In the genomic region with DNA sequence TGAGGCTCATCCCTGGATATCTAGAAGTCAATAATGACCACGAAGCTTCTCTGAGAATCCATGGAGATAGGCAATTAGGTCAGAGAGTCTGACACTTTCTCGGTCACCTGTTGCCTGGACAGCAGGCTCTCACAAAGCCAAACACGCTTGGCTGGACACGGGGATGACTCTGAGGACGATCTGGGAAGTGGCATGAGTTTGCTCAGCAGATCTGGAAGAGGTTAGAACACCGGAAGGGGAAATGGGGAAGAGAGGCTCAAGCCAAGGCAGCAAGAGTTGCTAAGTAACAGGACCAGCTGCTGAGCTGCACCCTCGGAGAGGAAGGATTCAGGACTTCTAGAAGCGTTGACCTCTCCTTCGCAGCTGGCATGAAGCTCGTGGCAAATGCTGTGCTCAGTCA, we compare ENCODE assay signal across 21 mouse cellular contexts.
DNase-seq lines count a peak whose midpoint lies in the region; ATAC-seq lines count a peak whose summit lies in the region.
"Had no signal": no experiment of that assay in that cellular context is flagged by ENCODE, and none has a peak within 500 bp of the region (broad histone marks: within the 10 kb centered on the region; RNA-seq: fewer than 3 reads in every experiment).

No protein-coding gene starts in this region.

- H3K27me3 ChIP-seq in midbrain, embryonic 10.5 days (ENCODE audit: low read depth, poor library complexity, severe bottlenecking): no peaks in the 10 kb centered on the region
- H3K27me3 ChIP-seq in midbrain, embryonic 13.5 days: no peaks in the 10 kb centered on the region
- H3K27me3 ChIP-seq: hindbrain, embryonic 13.5 days; liver, embryonic 13.5 days; Patski had no signal

- peaks cover 19% of the 10 kb centered on the region for H3K4me1 ChIP-seq in midbrain, embryonic 10.5 days
- peaks cover 13% of the 10 kb centered on the region for H3K4me1 ChIP-seq in midbrain, embryonic 13.5 days (replicated peaks)

- ATAC-seq in midbrain, embryonic 13.5 days: no peak
- ATAC-seq: inflammation-experienced regulatory T-cells, adult 6 months; lung, postnatal 0 days; midbrain, embryonic 16.5 days; Patski had no signal

- no peaks in the 10 kb centered on the region for H3K9me3 ChIP-seq in midbrain, embryonic 10.5 days (replicated peaks)
- H3K9me3 ChIP-seq in midbrain, embryonic 13.5 days: no peaks in the 10 kb centered on the region
- H3K9me3 ChIP-seq: embryonic facial prominence, embryonic 10.5 days; hindbrain, embryonic 13.5 days; liver, embryonic 13.5 days had no signal

- DNase-seq in cerebellum, postnatal 10 days: peak; percentile 52 to 57
- DNase-seq in cerebellum, adult 8-10 months: no peak
- DNase-seq in heart, adult 8-10 months (ENCODE audit: low spot score): peak; percentile 62
- DNase-seq in heart, postnatal 10 days: no peak
- DNase-seq in midbrain, embryonic 10.5 days (ENCODE audit: low spot score): no peak
- no peak for DNase-seq in layer of hippocampus, postnatal 25 days (ENCODE audit: extremely low spot score in 1 of 2, low spot score in 1 of 2)
- no peak for DNase-seq in adrenal gland, adult 18-20 months (ENCODE audit: low spot score in 2 of 2)
- DNase-seq: adrenal gland, postnatal 14 days; kidney, adult 8-10 months; kidney, postnatal 14 days; left cerebral cortex, postnatal 4 days; liver, embryonic 13.5 days; right cerebral cortex, adult 18-20 months had no signal

- 85% methylated on average over 10 of the region's 10 CpGs for WGBS in midbrain, embryonic 10.5 days
- 86% methylated on average over 10 of the region's 10 CpGs for WGBS in midbrain, embryonic 13.5 days

- H3K9ac ChIP-seq in midbrain, embryonic 13.5 days (replicated peaks): no peak overlapping the region
- H3K9ac ChIP-seq: hindbrain, embryonic 13.5 days; liver, embryonic 13.5 days had no signal

- H3K4me3 ChIP-seq in midbrain, embryonic 10.5 days: no peak overlapping the region
- no peak overlapping the region for H3K4me3 ChIP-seq in midbrain, embryonic 13.5 days (replicated peaks)
- H3K4me3 ChIP-seq: embryonic facial prominence, embryonic 10.5 days; hindbrain, embryonic 13.5 days; left cerebral cortex, adult 2 months; liver, embryonic 13.5 days had no signal

- H3K4me2 ChIP-seq in midbrain, embryonic 13.5 days (replicated peaks): no peak overlapping the region
- H3K4me2 ChIP-seq: hindbrain, embryonic 13.5 days; liver, embryonic 13.5 days had no signal

- 0 out of 2 replicates have a peak overlapping the region, but pooled peaks have one; percentile 17 for H3K27ac ChIP-seq in midbrain, embryonic 10.5 days (replicated peaks)
- no peak overlapping the region for H3K27ac ChIP-seq in midbrain, embryonic 13.5 days
- H3K27ac ChIP-seq: embryonic facial prominence, embryonic 10.5 days; hindbrain, embryonic 13.5 days; left cerebral cortex, adult 2 months; liver, embryonic 13.5 days had no signal

- H3K36me3 ChIP-seq in midbrain, embryonic 10.5 days: peaks cover 4% of the 10 kb centered on the region
- H3K36me3 ChIP-seq in midbrain, embryonic 13.5 days: peaks cover 1% of the 10 kb centered on the region; the same call in 1 of the 2 replicates

- intact Hi-C loops in heart, postnatal 10 days (cut with DNase I): no loop called here

Comparison
In these comparisons a context has a peak if more than half of its experiments do, and no peak if none do; other contexts are left out.
1. DNase-seq: peak in cerebellum, postnatal 10 days (2 of 2) and heart, adult 8-10 months (single experiment); none in cerebellum, adult 8-10 months (single experiment), heart, postnatal 10 days (0 of 2), midbrain, embryonic 10.5 days (single experiment), layer of hippocampus, postnatal 25 days (0 of 2) and adrenal gland, adult 18-20 months (0 of 2).